Mouse (Mus musculus) cortical plate, adult 2 months (tissue): ENCODE measurements around the gene Rex2. TPM values are rescaled to one million over a fixed set of nuclear protein-coding genes. Genes with fewer than 3 reads are reported as not detected.
"Not testable (repeated sequence)": the region's sequence is repeated elsewhere in the genome, so short reads cannot be mapped to it uniquely, and the experiment has no call there.

Source experiments
- H3K27ac ChIP-seq: fragments of 200-500 bp; 2 replicates; pipeline ENCODE4 v1.5.1; 2012; ENCODE audit warnings: low read length, control low read depth, inconsistent platforms; ENCODE audit not compliant: insufficient read depth
- H3K4me1 ChIP-seq: fragments of 200-500 bp; 2 replicates; pipeline ENCODE4 v1.6.1; 2011; ENCODE audit warnings: low read length; ENCODE audit not compliant: control insufficient read depth, insufficient read depth
- H3K4me3 ChIP-seq: fragments of 200-500 bp; 2 replicates; pipeline ENCODE4 v1.5.1; 2011; ENCODE audit warnings: mild to moderate bottlenecking, low read length, control low read depth; ENCODE audit not compliant: insufficient read depth
- polyA plus RNA-seq: library from polyadenylated mRNA; depleted of rRNA; stranded (reverse); fragments of >200 nt; gene quantifications from 2 replicates; pipeline ENCODE4 v1.2.3, GENCODE M21; 2012; rRNA removed

Rex2 gene
- not detected in 2 replicates for polyA plus RNA-seq

DNA sequence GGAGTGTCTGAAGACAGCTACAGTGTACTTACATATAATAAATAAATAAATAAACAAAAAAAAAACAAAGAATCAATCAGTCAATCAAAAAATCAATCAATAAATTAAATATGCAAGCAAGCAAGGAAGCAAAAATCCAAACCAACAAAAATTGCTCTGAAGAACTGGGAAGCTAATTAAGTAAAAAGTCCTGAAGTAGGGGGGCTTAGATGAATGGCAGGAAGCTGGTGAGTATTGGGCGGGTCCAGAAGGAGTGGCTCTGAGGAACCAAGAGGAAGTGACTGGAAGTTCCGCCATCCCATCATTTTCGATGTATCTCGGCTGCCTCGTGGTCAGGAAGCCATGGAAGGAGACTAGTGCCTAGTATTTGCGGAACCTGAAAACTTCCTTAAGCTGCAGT lies at the start of gene Rex2:
Gene Rex2 (plus strand): TSS at position 301 of the 400 bp plus-strand sequence.
- not testable (repeated sequence) for H3K27ac ChIP-seq, H3K4me3 ChIP-seq

DNA sequence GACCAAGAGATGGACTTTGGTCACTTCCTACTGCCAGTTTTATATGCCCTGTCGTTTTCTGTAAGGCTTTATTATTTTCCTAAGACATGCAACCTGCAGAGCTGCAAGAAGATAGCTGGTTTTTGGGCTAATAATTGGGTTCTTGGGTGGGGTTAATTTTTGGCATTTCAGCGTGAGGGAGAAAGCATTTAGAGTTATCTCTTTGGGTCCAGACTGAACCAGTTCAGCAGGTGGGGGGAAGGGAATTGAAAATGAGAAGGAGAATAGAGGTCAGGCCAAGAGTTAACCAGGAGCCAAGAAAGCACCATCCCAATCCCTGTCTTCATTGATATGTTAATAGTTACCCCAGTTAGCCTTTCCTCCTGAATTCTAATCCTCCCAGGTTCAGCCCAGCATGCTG lies 45.1 kb upstream of the Rex2 start:
- H3K27ac ChIP-seq, H3K4me1 ChIP-seq: not testable (repeated sequence)

More for the DNA sequence above, at the start of gene Rex2:
- H3K4me1 ChIP-seq, result not testable (repeated sequence)

DNA sequence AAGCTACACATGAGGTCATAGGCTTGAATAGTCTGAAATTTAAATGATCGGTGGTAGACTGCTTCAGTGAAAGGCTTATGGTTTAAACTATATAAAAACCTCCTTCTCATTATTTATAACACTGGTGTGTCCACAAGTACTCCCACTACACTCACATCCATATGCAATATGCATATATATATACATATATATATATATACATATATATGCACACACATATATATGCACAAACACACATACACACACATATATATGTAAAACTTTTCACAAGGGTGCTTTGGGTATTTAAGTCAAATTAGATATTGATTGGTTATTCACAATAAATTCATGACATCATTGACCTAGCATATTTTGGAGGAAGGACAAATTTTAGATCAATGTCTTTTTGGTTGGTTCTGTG lies 3.2 kb upstream of the Rex2 start:
- H3K4me1 ChIP-seq, H3K4me3 ChIP-seq, H3K27ac ChIP-seq: not testable (repeated sequence)

More for the DNA sequence above, 45.1 kb upstream of the Rex2 start:
- H3K4me3 ChIP-seq, result not testable (repeated sequence)

DNA sequence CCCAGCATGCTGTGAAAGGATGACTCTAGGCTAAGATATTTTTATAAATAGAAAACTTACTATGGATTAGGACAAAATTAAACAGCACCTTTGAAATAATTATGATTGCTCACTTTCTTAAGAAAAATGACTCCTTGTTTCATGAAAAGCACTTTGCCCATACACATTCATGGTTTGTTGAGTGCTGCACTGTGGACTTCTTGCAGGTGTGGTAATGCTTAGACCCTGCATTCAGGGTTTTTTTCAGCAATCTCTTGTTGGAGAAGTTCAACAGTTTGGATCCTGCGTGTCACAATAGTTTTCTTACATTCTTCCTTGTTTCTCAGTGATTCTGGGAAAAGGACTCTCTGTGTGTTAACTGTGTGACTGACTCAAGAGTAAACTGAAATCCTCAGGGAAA lies 4.7 kb downstream of the Rex2 start:
- not testable (repeated sequence) for H3K4me3 ChIP-seq, H3K4me1 ChIP-seq, H3K27ac ChIP-seq

DNA sequence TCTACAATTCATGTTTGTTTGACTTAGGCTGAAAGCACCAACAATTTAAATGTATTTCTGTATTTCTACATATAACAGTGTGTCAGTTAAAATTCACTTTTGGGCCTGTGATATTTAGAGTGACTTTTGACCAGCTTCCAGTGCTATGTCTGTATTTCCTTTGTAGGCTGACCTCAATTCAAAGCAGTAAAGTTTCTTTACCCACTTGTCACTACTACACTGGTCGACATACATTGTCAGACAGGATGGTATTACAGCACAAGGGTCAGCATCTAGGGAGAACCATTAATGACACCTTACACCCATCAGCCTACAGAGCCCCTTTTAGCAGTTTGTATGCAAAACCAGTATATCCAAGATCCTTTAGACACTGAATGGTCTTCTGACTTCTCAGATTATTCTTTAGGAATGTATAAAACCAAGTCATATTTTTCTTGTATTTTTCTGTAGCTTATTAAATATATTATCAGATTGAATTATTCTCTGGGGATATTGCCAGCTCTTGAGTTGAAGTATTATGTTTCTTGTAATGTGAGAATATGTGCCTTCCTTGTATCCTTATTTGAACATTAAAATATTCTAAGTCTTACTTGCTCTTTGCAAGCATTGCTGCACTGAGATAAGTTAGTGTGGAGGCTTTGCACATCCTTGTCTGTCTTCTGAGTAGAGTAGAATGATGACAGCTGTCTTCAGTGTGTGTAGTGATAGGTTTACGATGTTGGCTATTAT lies 9.8 kb downstream of the Rex2 start:
- not testable (repeated sequence) for H3K4me3 ChIP-seq, H3K4me1 ChIP-seq, H3K27ac ChIP-seq

DNA sequence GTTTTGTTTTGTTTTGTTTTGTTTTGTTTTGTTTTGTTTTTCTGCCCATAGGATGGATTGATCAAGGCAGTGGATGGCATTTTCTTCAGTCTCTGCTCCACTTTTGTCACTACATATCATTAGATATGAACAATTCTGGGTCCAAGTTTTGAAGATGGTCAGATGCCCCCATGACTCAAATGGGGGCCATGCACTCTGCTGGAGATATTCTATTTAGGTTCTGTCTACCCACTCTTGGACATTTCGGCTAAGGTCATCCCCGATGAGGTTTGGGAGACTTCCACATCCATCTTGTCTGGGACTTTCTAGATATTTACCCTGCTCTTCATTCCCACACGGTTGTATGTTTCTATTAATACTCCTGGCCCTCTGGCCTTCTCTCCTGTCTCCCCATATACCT lies 42.1 kb downstream of the Rex2 start:
- not testable (repeated sequence) for H3K4me3 ChIP-seq, H3K4me1 ChIP-seq, H3K27ac ChIP-seq

DNA sequence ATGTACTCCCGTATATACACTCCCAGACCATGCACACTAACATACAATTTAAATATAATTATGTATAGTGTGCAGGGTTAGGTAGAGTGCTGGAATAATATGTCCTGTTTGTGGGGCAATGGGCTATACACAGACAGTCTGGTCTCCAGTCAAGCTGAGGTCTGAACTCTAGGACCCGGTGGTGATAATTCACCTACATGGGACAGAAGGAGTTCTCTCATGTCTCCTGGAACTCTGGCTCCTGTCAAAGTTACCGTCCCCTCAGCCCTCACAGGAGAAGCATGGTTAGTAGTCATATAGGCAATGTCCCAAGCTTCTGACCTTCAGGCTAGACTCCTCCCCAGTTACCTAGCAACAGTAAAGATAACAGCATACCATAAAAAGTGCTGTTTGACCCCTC lies 44.2 kb downstream of the Rex2 start:
- H3K4me1 ChIP-seq, H3K27ac ChIP-seq, H3K4me3 ChIP-seq: not testable (repeated sequence)

DNA sequence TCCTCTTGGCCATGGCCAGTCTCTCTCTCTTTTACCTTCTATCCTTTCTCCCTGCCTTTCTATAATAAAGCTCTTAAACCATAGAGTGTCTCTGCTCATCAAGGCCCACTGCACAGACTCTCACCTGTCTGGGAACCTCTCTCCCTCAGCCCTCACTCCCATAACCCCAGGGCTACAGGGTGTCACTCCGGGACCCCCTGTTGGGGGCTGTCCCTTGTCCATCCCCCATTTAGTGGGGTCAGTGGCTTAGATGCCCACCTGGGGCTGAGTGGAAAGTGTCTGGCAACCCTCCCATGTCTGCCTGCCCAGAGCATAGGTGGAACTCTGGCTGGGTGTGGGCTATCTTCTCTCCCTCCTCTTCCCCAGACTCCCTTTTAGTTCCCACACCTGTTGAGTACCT lies 44.7 kb downstream of the Rex2 start:
- H3K27ac ChIP-seq, H3K4me3 ChIP-seq, H3K4me1 ChIP-seq: not testable (repeated sequence)

DNA sequence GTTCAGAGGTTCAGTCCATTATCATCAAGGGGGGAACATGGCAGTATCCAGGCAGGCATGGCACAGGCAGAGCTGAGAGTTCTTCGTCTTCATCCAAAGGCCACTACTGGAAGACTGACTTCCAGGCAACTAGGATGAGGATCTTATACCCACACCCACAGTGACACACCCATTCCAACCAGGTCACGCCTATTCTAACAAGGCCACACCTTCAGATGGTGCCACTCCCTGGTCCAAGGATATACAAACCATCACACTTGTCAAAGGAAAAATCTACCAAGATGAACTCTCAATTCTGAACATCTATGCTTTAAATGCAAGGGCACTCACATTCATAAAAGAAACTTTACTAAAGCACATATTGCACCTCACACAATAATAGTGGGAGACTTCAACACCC lies 74.0 kb downstream of the Rex2 start:
- not testable (repeated sequence) for H3K4me1 ChIP-seq, H3K27ac ChIP-seq

DNA sequence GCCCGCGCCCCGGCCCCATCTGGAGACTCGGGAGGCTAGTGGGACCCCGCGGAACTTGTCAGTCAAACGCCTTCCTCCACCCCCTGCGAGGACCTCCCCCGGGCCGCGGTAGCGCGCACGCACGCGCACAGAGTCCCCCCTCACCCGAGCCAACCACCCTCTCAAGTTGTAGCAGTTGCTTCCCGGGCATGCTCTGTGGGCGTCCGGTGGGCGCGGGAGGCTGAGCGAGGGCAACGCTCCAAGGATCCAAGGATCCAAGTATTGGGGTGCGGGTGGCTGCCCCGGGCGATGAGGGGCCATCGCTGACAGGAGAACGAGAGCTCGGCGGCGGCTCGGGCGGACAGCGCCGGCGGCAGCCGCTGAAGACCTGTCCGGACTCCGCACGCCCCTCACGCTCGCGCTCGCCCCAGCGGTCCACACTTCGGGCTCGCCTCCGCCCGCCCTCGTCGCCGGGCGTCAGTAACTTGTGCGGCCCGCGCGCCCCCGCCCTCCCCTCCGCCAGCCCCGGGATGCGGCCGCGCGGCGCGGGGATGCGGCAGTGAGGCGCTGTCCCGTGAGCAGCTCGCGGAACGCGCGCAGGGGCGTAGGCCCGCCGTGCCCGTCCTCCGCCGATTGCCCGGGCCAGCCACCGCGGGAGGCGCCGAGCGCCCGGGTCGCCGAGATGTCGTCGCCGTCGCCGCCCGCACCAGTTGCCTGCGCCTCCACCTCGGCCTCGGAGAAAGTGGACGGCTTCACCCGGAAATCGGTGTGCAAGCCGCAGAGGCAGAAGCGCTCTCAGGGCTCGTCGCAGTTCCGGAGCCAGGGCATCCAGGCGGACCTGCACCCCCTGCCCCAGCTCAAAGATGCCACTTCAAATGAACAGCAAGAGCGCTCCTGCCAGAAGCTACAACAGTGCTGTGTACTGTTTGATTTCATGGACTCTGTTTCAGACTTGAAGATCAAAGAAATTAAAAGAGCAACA lies 80.3 kb downstream of the Rex2 start:
- not testable (repeated sequence) for H3K4me3 ChIP-seq, H3K27ac ChIP-seq, H3K4me1 ChIP-seq

More for the DNA sequence above, 74.0 kb downstream of the Rex2 start:
- H3K4me3 ChIP-seq, result not testable (repeated sequence)

DNA sequence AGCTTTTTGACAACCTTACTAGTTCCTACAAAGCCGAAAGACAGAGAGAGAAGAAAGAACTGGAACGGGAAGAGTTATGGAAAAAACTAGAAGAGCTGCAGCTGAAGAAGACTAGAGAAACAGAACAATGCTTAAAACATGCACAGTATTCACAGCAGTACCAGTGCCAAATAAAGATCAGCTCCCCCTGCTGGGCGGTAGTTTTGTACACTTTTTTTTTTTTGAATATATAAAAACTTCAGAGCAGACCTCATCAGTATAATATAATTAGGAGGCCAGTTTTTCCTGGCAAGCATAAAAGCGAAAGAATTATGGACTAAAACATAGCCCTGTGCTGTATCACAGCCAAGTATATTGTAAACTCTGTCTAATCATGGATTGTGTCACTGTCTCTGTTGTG lies 82.2 kb downstream of the Rex2 start:
- not testable (repeated sequence) for H3K4me1 ChIP-seq, H3K27ac ChIP-seq, H3K4me3 ChIP-seq

Other genes starting within 250 kb of the Rex2 start
- not detected in 2 replicates for gene Gm21411, start 112.3 kb upstream of the Rex2 start, polyA plus RNA-seq
- gene Zfp989, start 49.9 kb upstream of the Rex2 start, polyA plus RNA-seq, result not detected in 2 replicates
- gene Zfp991, start 110.2 kb downstream of the Rex2 start, polyA plus RNA-seq, result 1.4 and 1.8 TPM in 2 replicates